Mouse (Mus musculus) kidney, postnatal 10 days (tissue): ENCODE data around the gene Cbr2.
"Not testable (repeated sequence)": the region's sequence is repeated elsewhere in the genome, so short reads cannot be mapped to it uniquely, and the experiment has no call there.

ENCODE experiments used
- DNase-seq: peaks from one replicate; pipeline ENCODE4 v3.0.0; 2021; ENCODE audit warnings: mixed read lengths

The Cbr2 gene

DNA sequence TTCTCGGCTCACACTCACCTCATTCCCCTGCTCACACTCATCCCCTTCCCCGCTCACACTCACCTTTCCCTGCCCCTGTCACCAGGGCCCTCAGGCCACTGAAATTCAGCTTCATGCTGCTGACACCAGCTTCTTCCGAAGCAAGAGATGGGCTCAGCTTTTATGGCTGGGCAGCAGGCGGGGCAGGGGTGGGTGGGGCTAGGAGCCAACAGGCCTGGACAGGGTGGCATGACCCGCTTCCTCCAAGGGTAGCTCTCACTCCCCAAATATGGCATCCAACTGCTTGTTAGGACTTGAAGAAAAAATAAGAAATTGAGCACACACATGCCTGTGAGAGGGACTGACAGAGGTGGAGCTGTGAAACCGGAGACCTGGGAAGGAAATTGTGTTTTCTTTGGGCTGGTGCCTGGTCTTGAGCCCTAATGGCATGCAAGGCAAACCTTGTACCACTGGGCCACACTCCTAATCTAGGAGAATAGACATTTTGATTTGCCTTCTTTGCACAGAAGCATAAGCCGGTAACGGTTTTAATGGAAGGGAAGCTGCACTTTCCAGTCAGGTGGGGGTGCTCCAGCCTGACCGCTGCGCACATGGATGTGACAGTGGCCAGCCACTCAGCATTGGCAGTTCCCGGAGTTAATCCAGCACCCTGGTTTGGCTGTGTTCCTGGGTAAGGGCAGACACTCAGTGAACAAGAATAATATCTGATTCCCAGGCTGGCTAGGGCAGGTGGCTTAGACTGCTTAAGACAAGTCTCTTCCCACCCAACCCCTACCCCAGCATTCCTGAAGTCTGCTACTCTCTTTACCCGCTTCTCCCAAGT is at the start of gene Cbr2:
Cbr2 (minus strand) TSS at position 257 of the 823 bp plus-strand sequence.
- DNase-seq, result peak; percentile 39

DNA sequence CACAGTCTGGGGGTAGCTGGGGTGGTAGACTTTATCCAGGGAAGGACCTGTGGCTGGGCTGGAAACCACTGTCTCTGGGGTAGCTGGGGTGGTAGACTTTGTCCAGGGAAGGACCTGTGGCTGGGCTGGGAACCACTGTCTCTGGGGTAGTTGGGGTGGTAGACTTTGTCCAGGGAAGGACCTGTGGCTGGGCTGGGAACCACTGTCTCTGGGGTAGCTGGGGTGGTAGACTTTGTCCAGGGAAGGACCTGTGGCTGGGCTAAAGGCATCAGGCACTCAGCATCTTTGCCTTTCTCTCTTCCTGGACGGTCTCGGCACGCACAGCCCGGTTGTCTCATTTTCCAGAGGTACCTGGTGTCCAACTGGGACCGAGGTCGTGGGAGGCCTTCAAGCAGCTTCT is 49.4 kb upstream of the Cbr2 start:
- peak; percentile 29 for DNase-seq

DNA sequence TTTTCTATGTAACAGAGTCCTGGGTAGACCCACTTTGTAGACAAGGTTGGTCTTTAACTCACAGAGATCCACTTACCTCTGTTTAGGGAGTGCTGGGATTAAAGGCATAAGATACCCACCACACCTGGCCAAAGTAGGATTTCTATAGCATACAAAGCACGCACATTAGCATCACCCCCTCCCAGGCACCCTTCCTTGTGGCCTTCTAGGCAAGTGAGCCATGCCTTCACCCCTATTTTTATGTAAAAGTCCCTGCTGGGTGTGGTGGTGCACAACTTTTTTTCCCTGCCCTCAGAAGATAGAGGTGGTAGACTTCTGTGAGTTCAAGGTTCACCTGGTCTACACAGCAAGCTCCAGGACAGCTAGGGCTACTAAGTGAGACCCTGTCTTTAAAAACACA is 48.0 kb upstream of the Cbr2 start:
- DNase-seq, result no peak

DNA sequence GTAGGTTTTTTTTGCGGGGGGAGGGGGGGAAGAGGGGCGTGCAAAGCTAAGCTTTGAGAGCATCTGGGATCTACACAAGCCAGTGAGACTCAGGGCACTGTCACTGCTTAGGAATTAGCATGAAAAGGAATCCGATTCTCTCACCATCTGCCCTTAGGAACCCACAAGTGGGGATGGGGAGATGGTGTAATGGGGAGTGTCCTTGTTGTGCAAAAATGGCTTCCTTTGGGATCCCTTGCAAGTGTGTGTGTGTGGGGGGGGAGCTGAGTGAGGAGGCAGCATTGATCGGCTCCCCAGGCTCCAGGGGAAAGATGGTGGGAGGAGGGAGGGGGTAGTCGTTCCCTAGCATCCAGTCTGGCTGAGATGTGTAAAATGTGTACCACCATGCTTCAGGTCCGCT is 45.2 kb upstream of the Cbr2 start:
- no peak for DNase-seq

DNA sequence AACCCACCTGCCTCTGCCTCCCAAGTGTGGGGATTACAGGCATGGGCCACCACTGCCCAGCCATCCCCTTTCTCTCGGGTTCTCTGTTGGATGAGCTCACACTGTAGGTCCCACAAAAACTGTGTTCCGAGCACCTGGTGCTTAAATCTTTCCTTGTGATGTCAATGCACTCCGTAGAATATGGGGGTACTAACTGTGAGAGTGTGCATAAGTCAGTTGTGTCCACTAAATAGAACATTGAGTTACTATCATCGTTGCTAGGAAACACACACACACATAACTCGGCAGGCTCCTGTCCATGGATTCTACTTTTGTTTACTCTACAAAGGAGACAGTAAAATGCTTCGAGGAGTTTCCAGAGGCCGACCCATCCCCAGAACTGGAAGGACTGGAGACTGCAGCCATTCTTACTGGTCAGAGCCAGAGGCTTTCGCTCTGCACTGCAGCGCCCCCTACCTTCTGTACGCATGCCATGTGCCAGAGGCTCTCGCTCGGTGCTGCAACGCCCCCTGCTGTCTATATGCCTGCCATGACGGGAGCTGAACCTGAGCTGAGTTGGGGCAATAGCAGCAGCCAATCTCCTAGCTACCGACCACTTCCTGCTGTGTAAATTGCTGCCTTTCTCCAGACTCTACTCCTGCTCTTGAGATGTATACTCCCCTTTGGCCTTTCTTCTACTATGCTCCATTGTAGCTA is 44.0 kb upstream of the Cbr2 start:
- DNase-seq, result peak; percentile 98

DNA sequence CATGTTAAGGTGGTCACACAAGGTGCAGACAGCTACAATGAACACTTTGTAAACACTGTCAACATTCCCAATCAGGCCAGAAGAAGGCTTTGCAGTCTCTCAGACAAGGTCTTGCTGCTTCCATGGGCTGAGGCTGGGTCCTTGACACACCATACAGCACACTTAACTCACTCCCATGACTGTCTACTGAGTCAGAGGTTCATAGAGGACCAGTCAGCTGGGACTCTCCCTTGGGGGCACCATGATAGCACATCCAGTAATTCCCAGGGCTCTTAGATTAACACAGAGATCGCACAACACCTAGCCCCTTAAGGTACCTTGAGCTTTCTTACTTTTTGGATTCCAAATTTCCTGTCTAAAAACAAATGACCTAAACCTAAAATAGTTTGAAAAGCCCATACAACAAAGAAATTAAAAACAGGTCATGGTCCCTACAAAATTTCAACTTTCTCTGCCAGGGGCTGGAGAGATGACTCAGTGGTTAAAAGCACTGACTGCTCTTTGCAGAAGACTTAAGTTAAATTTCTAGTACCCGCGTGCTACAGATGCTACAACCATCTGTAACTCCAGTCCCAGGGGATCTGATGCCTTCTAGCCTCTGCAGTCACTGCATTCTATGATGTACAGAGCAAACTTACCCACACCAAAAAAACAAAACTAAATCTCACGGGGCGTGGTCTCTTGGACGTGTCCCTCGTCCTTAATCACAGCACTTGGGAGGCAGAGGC is 41.7 kb upstream of the Cbr2 start:
- DNase-seq, result no peak

DNA sequence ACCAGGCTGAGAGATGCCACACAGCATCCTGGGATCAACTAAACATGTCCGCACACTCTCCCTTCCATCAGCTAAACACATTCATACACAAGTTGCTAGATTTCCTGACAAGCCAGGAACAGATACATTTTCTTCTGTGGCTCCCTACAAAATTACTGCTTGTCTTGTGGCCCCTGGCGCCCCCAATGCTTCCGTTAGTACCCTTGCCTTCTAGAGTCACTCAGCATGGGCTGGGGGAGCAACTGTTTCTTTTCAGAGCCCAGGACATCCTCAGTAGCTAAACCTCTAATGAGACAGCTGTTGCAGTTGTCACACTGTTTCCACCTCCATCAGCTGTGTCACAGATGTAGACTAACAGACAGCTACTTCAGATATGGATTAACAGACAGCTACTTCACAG is 40.8 kb upstream of the Cbr2 start:
- DNase-seq, result no peak

DNA sequence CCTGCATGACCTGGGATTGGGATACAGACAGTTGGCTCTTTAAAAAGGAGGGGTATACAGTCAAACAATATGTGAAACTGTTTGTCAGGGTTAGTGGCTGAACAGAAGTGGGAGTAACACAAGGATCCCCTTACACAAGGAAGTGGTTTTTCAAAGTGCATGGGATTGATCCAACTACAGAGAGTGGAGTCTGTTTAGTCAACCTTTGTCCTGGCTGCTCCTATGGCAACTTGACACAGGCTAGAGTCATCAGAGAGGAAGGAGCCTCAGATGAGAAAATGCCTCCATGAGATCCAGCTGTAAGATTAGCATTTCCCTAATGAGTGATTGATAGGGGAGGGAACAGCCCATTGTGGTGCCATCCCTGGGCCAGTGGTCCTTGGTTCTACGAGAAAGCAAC is 36.3 kb upstream of the Cbr2 start:
- DNase-seq, result no peak

DNA sequence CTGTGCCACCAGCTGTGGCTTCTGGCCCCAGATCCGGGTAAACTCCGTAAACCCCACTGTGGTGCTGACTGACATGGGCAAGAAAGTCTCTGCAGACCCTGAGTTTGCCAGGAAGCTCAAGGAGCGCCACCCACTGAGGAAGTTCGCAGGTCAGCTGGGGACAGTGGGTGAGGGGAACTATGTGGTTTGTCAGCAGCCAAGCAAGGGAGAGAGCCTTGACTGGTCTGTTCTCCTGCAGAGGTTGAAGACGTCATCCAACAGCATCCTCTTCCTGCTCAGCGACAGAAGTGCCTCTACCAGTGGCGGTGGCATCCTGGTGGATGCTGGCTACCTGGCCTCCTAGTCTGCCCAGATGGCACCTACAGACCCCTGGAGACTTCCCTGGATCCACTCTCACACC is 35.1 kb upstream of the Cbr2 start:
- DNase-seq, result not testable (repeated sequence)

DNA sequence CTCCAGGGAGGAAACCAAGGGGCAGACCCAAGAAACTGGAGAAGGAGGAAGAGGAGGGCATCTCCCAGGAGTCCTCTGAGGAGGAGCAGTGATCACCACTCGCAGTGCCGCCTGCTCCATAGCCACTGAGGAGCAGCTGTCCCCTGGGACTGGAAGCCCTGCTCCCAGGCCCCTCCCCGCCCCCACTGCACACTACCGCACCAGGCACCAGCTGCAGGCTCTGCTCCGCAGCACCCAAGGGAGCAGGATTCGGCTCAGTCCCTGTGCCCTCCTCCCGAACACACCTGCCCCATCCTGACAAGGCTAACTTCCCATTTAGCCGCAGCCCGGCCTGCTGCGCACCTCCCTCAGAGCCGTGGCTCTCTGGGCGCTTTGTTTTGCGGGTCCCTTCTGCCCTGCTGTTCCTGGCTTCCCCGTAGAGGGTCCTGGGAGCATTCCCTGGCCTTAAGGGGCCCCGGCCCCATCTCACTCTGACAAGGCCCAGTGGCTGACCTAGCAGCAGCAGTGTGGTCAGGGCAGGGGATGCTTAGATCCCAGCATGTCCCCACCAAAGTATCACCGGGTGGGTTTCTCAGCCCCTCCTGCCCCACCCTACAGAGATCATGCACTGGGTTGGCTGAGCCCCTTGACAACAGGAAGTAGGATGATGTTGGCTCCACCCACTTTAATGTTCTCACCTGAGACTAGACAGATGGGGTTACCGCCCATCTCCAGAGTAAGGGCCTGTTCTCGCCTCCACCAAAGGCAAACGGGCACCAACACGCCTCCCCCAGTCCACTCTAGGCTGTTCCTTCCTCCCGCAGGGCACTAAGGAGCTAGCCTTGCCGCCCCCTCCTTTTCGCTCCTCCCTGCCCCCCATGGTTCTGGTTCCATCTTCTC is 31.4 kb upstream of the Cbr2 start:
- not testable (repeated sequence) for DNase-seq

DNA sequence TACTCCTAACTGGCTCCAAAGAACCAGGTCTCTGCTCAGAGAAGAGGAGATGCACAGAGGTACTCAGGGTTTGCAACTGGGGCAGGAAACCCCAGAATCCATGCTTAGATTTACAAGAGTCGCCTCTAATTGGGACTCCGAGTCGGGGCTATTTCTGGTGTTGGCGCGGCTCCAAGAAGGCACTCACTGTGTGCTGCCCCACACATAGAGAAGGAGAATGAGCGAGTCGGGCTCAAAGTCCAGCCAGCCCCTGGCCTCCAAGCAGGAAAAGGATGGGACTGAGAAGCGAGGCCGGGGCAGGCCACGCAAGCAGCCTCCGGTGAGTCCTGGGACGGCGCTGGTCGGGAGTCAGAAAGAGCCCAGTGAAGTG is 30.7 kb upstream of the Cbr2 start, which contains the start of gene Hmga1b:
Hmga1b (plus strand) TSS at position 123 of the 370 bp plus-strand sequence.
- DNase-seq, result not testable (repeated sequence)

DNA sequence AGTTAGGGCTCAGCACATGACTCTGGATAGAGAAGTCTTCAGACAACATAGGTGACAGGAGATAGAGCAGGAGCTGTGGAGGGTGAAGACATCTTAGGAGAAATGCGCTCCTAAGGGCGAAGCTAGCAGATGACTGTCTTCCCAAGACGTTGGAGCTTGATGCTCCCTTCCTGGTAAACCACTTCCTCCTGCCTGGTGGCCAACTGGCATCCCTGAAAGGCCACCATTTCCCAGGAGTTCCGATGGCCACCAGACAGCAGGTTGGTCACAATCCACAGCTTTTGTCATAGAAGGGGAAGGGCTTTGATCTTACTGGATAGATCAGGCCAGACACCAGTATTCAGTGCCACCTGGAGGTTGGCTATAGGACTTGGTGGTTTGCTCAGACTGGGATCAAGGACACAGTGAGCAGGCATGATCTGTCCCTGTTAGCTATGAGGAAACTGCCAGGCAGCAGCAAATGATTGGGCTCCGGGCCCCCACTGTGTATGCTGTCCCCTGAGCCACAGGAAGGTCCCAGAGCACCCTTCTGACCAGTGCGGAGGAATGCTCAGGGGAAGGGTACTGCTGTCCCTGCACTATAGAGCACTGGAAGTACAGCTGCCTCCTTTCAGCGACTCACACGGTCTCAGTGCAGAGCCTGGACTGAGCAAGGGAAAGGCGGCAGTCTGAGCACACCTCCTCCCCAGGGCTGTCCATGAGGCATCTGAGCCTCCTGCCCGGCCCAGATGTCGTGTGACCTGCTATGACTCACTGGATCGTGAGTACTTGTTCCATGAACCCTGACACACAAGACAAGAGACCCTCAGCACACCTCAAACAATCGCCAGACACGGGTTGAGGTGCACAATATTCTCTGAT is 30.1 kb upstream of the Cbr2 start:
- no peak for DNase-seq

DNA sequence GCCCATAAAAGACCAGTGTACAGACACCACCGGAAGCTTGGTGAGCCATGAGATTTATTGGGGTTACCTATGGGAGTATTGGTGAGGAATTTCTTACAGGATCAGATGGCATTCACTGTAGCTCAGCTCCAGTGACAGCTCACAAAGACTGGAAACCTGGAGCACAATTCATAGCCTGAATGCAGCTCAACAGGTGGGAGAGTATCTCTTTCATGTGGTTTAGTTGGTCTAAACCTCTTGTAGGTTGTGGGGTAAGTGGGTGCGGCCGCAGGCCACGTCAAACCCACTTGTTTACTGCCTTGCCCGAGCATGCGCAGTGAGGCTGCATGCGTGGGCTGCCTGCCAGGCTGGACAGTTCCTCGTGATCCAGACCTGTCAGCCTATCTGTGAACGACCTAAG is 28.3 kb upstream of the Cbr2 start:
- no peak for DNase-seq

DNA sequence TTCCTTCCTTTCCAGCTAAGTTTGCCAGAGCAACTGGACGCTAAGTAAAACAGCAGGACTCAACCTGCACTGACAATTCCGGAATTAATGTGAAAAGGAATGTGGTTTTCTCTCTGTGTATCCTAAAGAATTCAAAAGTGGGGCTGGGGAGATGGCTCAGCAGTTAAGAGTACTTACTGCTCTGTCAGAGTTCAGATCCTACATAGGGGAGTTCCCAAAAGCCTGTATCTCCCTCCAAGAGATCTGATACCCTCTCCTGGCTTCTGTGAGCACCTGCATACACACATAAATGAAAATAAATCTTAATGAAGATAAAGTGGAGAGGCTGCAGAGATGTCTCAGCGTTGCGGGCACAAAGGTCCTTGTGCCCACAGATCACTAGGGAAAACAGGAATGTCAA is 19.7 kb upstream of the Cbr2 start:
- no peak for DNase-seq

DNA sequence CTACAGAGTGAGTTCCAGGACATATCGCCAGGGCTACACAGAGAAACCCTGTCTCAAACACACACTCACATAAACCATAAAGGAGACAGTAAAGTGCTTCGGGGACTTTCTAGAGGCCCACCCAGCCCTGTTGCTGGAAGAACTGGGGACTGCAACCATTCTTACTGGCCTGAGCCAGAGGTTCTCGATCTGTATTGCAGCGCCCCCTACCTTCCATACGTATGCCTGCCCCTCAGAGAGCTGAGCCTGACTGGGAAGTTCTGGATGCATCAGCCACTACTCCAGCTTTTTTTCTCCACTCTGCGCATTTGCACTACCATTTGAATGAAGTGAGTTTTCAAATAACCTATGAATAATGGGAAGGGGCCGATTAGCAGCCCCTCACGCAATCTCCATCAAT is 17.5 kb upstream of the Cbr2 start:
- peak; percentile 47 for DNase-seq

DNA sequence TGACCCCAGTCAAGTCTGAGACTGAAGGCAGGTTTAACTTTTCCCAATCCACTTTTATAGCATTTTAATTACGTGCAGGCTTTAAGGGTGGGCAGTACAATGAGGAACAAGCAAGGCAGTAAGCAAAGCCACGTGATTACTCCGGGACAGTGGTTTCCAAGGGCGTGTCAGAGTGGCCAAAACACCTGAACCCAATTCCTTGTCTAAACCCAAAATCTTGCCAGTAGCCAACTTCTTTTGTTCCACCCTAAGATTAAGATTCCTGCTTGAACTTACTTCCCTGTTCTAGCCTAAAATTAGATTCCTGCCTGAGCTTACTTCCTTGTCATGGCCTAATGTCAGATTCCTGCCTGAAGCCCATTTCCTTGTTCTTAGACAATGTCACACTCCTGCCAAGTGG is 16.1 kb upstream of the Cbr2 start:
- no peak for DNase-seq

DNA sequence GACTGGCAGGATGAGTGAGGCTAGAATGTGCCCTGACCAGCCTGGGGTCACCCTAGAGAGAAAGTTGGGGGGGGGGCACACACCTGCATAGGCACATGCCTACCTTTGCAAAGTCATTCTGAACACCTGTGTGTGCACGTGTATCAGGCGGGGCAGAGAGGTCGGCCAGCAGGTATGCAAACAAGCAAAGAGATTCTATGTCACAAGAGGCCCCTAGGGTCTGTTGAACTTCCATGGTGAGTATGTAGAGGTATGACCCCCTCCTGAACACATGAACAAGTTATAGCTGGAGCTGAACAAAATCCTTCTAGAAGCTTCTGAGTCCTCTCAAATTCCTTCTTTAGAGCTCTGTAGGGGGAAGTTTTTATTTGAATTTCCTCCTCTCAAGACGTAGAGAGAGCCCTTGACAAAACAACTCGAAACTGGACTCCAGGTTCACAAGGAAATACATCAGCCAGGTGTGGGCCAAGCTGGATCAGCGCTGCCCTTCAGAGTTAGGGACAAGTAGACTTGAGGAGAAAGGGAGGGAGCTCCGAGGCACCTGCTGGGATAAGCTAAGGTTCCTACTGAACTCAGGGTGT is 12.3 kb upstream of the Cbr2 start:
- DNase-seq, result no peak

DNA sequence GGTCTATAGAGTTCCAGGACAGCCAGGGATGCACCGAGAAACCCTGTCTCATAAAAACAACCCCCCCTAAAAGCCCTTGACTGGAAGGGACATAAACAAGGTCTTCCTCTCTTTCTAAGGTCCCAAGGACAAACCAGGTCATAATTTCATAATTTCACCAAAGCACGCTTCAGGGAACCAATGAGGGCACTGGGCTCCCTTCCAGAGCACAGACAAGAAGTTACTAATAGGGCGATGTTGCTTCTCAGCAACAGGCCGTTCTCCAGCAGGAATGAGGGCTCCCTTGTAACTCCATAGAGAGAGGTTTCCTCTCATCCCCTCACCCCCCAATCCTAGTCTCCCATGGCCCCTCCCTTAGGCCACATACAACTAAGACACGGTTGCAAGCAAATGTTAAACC is 9.1 kb upstream of the Cbr2 start:
- DNase-seq, result no peak

DNA sequence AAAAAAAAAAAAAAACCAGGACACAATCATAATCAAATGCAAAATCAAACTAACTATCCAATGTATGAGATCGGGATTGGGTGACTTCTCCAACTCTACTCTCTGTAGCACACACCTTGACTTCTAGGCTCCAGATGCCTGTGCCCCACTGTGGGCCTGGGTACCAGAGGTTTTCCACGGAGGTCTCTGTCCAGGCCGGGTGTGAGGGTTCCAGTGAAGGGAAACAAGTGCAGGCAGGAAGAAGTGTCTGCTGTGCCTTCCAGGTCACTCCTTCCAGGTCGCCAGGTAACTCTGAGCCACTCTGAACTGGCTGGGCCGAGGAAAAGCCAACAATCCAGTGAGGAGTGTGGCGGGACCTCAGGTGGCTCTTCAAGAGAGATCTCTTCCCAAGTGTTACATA is 4.5 kb upstream of the Cbr2 start:
- DNase-seq, result no peak

DNA sequence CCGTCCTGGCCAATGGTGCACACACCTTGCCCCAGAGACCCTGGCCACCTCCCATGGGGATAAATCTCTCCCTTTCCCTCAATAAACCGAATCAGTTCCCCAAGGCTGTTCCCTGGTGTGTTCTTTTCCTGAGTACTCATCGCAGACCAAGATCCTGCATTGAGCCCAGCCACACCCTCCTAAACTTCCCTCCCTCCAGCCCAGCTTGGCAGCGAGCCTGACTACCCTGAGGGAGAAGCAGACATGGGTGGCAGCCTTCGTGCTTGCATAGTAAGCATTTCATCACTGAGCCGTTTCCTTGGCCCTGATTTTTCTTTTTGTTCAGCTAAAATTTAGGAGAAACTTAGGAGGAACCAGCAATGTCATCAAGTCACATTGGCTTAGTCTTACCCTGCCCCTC is 1.6 kb upstream of the Cbr2 start:
- DNase-seq, result peak; percentile 75

DNA sequence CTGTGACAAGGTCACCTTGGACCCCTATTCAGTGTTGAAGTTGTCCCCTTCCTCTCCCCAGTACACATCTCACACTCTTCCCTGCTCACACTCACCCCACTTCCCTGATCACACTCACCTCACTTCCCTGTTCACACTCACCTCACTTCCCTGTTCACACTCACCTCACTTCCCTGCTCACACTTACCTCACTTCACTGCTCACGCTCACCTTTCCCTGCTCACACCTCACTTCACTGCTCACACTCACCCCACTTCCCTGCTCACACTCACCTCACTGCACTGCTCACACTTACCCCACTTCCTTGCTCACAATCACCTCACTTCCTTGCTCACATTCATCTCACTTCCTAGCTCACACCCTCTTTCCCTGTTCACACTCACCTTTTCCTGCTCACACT is 519 bp downstream of the Cbr2 start:
- DNase-seq, result no peak
